Mouse (Mus musculus): Measurements from ENCODE around the gene Herpud1.

- TF ChIP-seq CTCF (IDR thresholded peaks at IDR 0.05; ENCODE audit: low read depth, low read length) (no peak), POLR2A (IDR thresholded peaks at IDR 0.05; ENCODE audit: borderline replicate concordance, low read depth, low read length) (no peak)
These were observed 43.1 kb downstream of the Herpud1 start for GRCm38 (mm10) chr8:94429376-94429775.

Data from bone marrow macrophage, adult 2 months (primary cell).